Mouse (Mus musculus) heart, embryonic 14.5 days (tissue): ENCODE data around the gene Sync. TPM values are rescaled to one million over a fixed set of nuclear protein-coding genes. Genes with fewer than 3 reads are reported as not detected.

Source experiments
- ATAC-seq: fragments of 200-750 bp; cut with Nextera tagmentation; 2 replicates; pipeline ENCODE4 v1.8.0; 2017; ENCODE audit warnings: low read depth, moderate TSS enrichment; ENCODE audit not compliant: insufficient number of reproducible peaks, insufficient read depth, low FRiP score
- H3K27ac ChIP-seq, 2 experiments: fragments of 200-500 bp in 1 of 2; fragments of 300-500 bp in 1 of 2; sonication (generic) in 1 of 2; replicated peaks in 1 of 2; 2 replicates each; pipeline ENCODE4 v1.5.1; 2012 to 2014; ENCODE audit warnings: low read depth in 2 of 2, low read length in 2 of 2, control low read depth in 1 of 2, mild to moderate bottlenecking in 1 of 2, mixed read lengths in 1 of 2; ENCODE audit not compliant: control insufficient read depth in 1 of 2, insufficient read depth in 1 of 2
- H3K27me3 ChIP-seq: fragments of 300-500 bp; sonication (generic); 2 replicates; pipeline ENCODE4 v1.6.1; 2014; ENCODE audit warnings: mild to moderate bottlenecking, low read length, control low read depth; ENCODE audit not compliant: control insufficient read depth, insufficient read depth
- H3K36me3 ChIP-seq: fragments of 300-500 bp; sonication (generic); 2 replicates; pipeline ENCODE4 v1.6.1; 2014; ENCODE audit warnings: mild to moderate bottlenecking, control low read depth, low read length, mixed read lengths; ENCODE audit not compliant: control insufficient read depth, insufficient read depth
- H3K4me1 ChIP-seq, 2 experiments: fragments of 200-500 bp in 1 of 2; fragments of 300-500 bp in 1 of 2; sonication (generic) in 1 of 2; 2 replicates each; pipeline ENCODE4 v1.6.1; 2012 to 2014; ENCODE audit warnings: low read length in 2 of 2, control low read depth in 1 of 2, mixed read lengths in 1 of 2; ENCODE audit not compliant: control insufficient read depth in 2 of 2, insufficient read depth in 2 of 2
- H3K4me2 ChIP-seq: fragments of 300-500 bp; sonication (generic); 2 replicates; pipeline ENCODE4 v1.6.1; 2014; ENCODE audit warnings: mild to moderate bottlenecking, low read length
- H3K4me3 ChIP-seq, 2 experiments: fragments of 200-500 bp in 1 of 2; fragments of 300-500 bp in 1 of 2; sonication (generic) in 1 of 2; 2 replicates each; pipeline ENCODE4 v1.5.1; 2012 to 2014; ENCODE audit warnings: low read length in 2 of 2, mild to moderate bottlenecking in 2 of 2, control low read depth in 1 of 2, low read depth in 1 of 2, moderate library complexity in 1 of 2; ENCODE audit not compliant: control insufficient read depth in 1 of 2, insufficient read depth in 1 of 2
- H3K9ac ChIP-seq: fragments of 300-500 bp; sonication (generic); 2 replicates; pipeline ENCODE4 v1.6.1; 2014; ENCODE audit warnings: mild to moderate bottlenecking, low read length
- H3K9me3 ChIP-seq: fragments of 300-500 bp; sonication (generic); 2 replicates; pipeline ENCODE4 v1.6.1; 2016; ENCODE audit warnings: low read length, control low read depth; ENCODE audit not compliant: control insufficient read depth
- WGBS: fragments of 180-500 bp; shearing (Covaris S2); extraction: QIAGEN DNeasy Blood & Tissue Kit; methylation state at CpG from one replicate; pipeline ENCODE4 v1.1.7; 2014; 5-methylcytosine and 5-hydroxymethylcytosine counted together
- polyA plus RNA-seq: library from polyadenylated mRNA; unstranded; fragments of >200 nt; fragmentation: Nextera tagmentation; extraction: Ambion mirVana; gene quantifications from 2 replicates; pipeline ENCODE4 v1.2.1, GENCODE M21; 2014

Sync gene
- polyA plus RNA-seq, 1 experiment from 2014 or later, result 1.8 TPM

DNA sequence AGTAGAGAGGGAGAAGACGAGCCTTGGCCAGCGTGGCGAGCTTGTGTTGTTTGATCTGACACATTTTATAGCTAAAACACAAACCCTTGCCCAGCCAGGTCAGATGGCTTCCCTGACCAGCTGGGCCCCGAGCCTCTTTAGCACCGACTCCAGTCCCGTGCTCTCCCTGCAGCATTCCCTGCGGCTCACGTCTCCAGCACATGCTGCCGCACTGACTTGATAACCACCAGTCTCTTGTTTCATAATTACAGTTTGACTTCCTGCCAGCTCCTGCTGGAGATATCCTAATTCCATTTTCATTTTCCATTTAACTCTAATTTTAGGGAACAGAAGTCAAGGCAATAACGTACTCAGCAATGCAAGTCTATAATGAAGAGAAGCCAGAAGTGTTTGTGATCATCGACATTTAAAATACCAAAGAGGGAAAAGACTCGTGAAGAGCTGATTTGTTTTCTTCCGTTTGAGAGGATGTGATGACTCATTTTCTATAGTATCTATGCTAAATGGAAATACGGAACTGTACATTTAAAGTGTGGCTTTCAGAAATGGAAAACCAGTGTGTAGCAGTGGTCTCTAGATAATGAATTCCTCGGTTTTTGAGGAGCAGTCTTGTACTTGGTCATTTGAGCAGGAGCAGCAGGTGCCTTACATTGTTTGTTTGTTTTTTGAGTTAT lies 59.2 kb downstream of the Sync start:
- no peak overlapping the region for H3K4me2 ChIP-seq
- no peak for ATAC-seq
- H3K9ac ChIP-seq, result no peak overlapping the region
- WGBS, result 64% methylated on average over 15 of the region's 15 CpGs
- no peak overlapping the region for H3K4me3 ChIP-seq
- H3K27ac ChIP-seq, result peak overlapping the region; percentile 45 to 48; a peak in 2 of 4 replicates
- no peaks in the 10 kb centered on the region for H3K4me1 ChIP-seq
- H3K36me3 ChIP-seq, result peaks cover 41% of the 10 kb centered on the region
- H3K27me3 ChIP-seq, result no peaks in the 10 kb centered on the region
- no peaks in the 10 kb centered on the region for H3K9me3 ChIP-seq

GRCm38 (mm10) chr4:129350644-129351043 lies 63.2 kb downstream of the Sync start:
- 10% methylated on average over 1 of the region's 1 CpGs for WGBS

DNA sequence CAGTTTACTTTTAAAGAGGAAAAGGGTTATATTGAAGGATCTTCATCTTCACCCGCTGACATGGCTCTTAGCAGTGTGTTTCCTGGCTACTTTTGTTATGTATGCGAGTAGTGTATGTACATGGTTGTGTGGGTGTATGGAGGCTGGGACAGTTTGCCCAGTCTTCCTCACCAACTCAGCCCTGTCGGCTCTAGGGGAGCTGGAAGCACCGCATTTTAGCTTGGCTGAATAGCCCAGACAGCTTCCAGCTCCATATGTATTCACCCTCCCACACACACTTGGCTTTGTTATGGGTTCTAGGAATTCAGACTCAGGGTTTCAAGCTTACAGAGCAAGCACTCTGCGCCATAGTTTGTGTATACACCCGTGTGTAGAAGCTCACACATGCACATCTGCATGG lies 63.7 kb downstream of the Sync start:
- no peak overlapping the region for H3K27ac ChIP-seq

More at GRCm38 (mm10) chr4:129350644-129351043, 63.2 kb downstream of the Sync start:
- H3K9me3 ChIP-seq, result no peaks in the 10 kb centered on the region
- no peak overlapping the region for H3K4me3 ChIP-seq
- no peak overlapping the region for H3K9ac ChIP-seq
- H3K27ac ChIP-seq, result no peak overlapping the region
- no peaks in the 10 kb centered on the region for H3K27me3 ChIP-seq
- ATAC-seq, result peak; percentile 72
- no peak overlapping the region for H3K4me2 ChIP-seq
- no peaks in the 10 kb centered on the region for H3K4me1 ChIP-seq
- peaks cover 36% of the 10 kb centered on the region for H3K36me3 ChIP-seq

GRCm38 (mm10) chr4:129353176-129353575 lies 65.8 kb downstream of the Sync start:
- H3K36me3 ChIP-seq, result peaks cover 53% of the 10 kb centered on the region
- WGBS, result 85% methylated on average over 12 of the region's 12 CpGs

More for the DNA sequence above, 63.7 kb downstream of the Sync start:
- no peak overlapping the region for H3K4me3 ChIP-seq
- whole genome bisulfite sequencing, result 76% methylated on average over 6 of the region's 6 CpGs
- no peak overlapping the region for H3K9ac ChIP-seq
- H3K4me2 ChIP-seq, result no peak overlapping the region
- no peaks in the 10 kb centered on the region for H3K4me1 ChIP-seq
- ATAC-seq, result no peak
- H3K36me3 ChIP-seq, result peaks cover 41% of the 10 kb centered on the region
- no peaks in the 10 kb centered on the region for H3K27me3 ChIP-seq
- H3K9me3 ChIP-seq, result no peaks in the 10 kb centered on the region

DNA sequence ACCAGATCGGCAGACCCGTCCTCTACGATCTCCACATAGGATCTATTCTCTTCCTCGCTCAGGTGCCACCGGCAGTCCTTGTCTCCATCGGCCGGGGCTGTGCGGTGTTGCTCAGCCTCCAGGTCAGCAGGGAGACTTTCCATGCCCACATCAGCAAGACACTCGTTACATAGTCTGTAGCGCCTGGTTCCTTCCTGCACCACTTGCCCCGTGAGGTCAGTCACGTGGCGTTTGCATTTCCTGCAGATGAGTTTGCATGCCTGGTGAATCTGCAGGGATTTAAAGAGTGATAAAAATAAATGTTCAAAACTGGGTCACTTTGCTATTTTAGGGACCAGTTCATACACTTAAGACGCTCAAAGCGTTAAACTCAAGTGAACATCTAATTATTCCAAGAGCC lies 66.8 kb downstream of the Sync start:
- H3K36me3 ChIP-seq, result peaks cover 57% of the 10 kb centered on the region
- WGBS, result 72% methylated on average over 15 of the region's 15 CpGs
- no peaks in the 10 kb centered on the region for H3K27me3 ChIP-seq
- H3K27ac ChIP-seq, result no peak overlapping the region
- no peaks in the 10 kb centered on the region for H3K9me3 ChIP-seq
- ATAC-seq, result no peak
- no peak overlapping the region for H3K4me2 ChIP-seq
- no peak overlapping the region for H3K4me3 ChIP-seq
- H3K9ac ChIP-seq, result no peak overlapping the region
- no peaks in the 10 kb centered on the region for H3K4me1 ChIP-seq

More at GRCm38 (mm10) chr4:129353176-129353575, 65.8 kb downstream of the Sync start:
- no peak overlapping the region for H3K27ac ChIP-seq
- no peaks in the 10 kb centered on the region for H3K4me1 ChIP-seq
- no peak overlapping the region for H3K9ac ChIP-seq
- H3K27me3 ChIP-seq, result no peaks in the 10 kb centered on the region
- H3K9me3 ChIP-seq, result no peaks in the 10 kb centered on the region
- H3K4me2 ChIP-seq, result no peak overlapping the region
- ATAC-seq, result no peak
- H3K4me3 ChIP-seq, result no peak overlapping the region

DNA sequence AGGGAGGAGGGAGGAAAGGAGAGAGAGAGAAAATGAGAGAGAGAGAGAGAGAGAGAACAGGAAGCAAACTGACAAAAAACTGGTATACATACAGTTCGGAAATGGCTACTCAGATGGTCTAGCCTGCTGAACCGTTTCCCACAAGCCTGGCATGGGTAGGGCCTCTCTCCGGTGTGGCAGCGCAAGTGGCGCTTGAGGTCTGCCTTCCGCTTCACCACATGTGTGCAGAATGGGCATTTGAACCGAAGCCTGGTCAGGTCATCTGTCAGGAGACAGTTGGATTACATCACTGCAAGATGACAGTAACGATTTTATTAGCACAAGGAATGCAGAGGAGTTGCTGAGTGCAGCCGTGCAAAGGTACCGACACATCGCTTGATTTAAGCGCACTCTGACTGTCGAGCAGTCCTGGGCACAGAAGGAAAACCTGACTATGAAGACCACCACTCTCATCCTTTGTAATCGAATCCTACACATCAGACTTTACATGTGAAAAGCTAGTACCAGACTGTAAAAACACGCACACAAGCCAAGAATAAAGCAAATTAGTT lies 70.3 kb downstream of the Sync start:
- H3K4me3 ChIP-seq, result no peak overlapping the region
- no peak overlapping the region for H3K27ac ChIP-seq
- peaks cover 66% of the 10 kb centered on the region for H3K36me3 ChIP-seq
- no peaks in the 10 kb centered on the region for H3K4me1 ChIP-seq
- WGBS, result 79% methylated on average over 15 of the region's 15 CpGs
- H3K9ac ChIP-seq, result no peak overlapping the region
- no peaks in the 10 kb centered on the region for H3K27me3 ChIP-seq
- no peak overlapping the region for H3K4me2 ChIP-seq
- H3K9me3 ChIP-seq, result no peaks in the 10 kb centered on the region
- no peak for ATAC-seq
